Mouse (Mus musculus): ENCODE measurements around the gene Gm12248.

DNA sequence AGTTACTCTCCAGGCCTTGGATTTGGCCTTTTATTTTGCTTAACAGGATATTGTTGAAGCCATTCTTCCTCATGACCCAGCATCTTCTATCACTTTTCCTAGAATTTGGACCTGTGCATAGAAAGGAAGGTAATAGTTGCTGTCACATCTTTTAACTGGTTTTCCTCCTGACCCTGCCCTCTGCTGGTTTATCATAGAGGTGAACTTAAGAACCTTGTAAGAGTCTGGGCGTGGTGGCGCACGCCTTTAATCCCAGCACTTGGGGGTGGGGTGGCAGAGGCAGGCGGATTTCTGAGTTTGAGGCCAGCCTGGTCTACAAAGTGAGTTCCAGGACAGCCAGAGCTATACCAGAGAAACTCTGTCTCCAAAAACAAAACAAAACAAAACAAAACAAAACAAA is 74.2 kb downstream of the Gm12248 start:
- TF ChIP-seq POLR2A (IDR thresholded peaks at IDR 0.05; ENCODE audit: extremely low read depth, insufficient read depth, low read length) = no peak
- no peak for TF ChIP-seq CTCF (IDR thresholded peaks at IDR 0.05; ENCODE audit: low read depth, low read length)
